Mouse (Mus musculus) mesoderm, embryonic 11.5 days (tissue): Measurements from ENCODE around the gene Ccdc124.
A peak's percentile ranks its signal among the peaks of the same experiment; 100 is the strongest.

Experiments used
- DNase-seq: peaks from one replicate; pipeline ENCODE4 v3.0.0-alpha.2; 2012; ENCODE audit warnings: low read depth, low spot score

Ccdc124 gene

DNA sequence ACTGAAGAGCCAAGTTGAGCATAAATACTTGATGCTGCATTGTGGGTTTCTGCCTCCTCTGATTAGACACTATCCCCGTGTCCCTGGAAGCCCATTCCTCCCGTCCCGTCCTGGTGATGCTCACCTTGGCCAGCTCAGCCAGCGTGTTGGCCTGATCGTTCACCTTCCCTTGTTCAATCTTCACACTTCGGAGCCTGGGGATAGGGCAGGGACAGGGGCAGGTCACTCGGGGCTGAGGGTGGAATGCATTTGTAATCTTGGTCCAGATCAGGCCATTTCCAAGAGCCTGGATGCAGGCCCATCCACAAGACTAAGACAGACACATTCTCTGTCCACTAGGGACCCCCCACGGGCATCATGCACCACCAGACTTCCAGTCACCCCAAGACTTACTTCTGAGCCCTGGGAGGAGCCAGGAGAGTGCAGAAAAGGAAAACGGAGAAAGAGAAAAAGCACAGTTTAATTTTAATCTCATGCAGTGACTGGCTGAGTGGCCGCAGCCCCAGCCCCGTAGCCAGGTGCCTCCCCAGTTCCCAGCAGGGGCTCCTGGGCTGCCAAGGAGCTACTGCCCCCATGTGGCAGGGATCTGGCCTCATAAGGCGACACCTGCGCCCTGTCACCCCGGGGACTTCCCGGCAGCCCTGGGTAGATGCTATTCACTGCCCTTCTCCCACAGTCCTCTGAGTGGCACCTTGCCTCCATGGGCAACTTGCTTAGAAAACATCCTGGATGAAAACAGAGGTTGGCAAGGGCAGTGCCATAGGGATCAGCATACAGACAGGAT lies 27.2 kb downstream of the Ccdc124 start:
- DNase-seq, result no peak

DNA sequence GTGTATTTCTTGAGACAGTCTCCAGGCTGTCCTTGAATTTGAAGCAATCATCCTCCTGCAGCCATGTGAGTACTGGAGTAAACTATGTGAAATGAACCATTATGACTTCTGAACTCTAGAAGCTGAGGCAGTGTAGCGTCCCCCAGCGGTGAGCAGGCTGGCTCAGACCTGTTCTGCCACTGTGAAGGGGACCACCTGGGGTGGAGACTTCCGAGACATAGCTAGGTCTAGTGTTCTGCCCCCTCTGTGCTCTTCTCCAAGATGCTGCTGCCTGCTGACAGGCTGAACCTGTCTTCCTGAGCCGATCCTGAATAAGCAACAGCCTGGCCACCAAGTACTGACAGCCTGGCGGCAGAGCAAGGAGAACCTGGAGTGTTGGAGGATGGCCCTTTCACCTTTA lies 28.6 kb downstream of the Ccdc124 start:
- no peak for DNase-seq

DNA sequence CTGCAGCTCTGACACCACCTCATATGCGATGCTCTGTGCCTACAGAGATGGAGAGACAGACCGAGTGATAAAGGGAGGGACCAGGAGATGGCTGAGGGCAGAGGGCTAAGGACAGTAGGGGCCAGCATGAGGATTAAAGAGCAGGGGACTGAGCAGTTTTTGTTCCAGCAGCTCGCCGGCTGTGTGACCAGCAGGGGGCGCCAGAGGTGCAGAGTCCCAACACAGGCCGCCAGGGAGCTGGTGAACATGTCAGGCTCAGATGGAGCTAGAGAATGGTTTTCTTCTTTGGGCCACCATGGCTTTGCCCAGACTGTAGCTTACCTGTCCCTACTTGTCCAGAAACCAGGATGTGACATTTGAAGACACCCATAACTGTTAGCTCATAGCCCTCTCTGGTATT lies 29.2 kb downstream of the Ccdc124 start:
- DNase-seq, result peak; percentile 89

DNA sequence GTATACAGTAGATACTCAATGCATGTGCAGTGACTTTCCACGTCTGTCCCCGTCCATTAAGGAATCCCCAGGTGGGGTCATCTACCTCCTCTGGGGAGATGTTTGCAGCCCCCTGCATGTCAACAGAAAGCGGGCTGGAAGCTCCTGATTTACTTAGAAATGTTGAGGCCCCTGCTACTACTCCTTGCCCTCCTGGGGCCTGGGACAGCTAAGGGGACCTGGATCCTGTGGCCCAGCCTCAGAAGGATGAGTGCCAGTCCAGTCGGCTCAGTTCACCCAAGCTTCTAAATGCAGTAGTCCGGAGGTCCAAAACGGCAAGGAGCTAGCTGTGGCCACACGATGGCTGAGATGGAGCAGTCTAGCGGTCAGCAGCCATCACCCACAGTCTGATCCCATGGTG lies 29.8 kb downstream of the Ccdc124 start:
- DNase-seq, result no peak

DNA sequence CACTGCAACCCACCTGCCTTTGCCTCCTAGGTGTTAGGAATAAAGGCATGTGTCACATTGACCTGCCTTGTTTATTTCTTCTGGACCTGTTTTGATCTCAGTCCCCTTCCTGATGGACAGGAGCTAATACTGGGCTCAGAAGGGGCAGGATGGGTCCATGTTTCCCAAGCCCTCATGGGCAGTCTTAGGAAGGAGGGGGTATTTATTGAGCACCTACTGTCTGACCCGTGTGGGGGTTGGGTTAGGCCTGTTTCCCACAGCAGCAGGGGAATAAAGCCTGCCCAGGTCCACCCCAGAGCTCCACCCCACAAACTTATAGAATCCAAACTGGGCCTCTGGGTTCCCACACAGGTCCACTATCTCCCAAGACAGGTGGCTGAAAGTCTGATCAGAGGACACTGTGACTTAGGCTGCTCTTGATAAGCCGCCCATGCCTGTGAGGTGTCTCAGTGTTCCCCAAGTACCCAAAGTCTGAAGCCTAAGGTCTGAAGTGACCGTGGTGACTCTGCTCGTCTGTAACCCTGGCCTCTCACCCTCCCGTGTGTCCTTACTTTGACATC lies 30.4 kb downstream of the Ccdc124 start:
- DNase-seq, result no peak

DNA sequence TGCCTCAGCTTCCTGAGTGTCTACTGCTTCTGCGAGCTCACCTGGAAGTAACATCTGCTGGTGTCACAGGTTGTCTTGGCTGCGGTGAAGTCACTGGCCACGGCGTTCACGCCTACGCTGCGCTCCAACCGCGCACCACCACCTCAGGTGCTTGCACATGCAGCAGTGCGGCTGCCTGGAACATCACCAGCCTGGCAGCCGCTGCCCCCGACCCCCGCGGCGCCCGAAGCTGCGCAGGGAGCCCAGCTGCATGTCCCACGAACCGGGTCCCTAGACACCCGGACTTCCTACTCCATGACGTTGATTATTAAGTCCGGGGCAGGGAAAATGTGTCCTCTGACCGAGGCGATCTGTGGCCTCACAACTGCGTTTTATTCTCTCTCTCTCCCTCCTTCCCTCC lies 31.3 kb downstream of the Ccdc124 start:
- no peak for DNase-seq

DNA sequence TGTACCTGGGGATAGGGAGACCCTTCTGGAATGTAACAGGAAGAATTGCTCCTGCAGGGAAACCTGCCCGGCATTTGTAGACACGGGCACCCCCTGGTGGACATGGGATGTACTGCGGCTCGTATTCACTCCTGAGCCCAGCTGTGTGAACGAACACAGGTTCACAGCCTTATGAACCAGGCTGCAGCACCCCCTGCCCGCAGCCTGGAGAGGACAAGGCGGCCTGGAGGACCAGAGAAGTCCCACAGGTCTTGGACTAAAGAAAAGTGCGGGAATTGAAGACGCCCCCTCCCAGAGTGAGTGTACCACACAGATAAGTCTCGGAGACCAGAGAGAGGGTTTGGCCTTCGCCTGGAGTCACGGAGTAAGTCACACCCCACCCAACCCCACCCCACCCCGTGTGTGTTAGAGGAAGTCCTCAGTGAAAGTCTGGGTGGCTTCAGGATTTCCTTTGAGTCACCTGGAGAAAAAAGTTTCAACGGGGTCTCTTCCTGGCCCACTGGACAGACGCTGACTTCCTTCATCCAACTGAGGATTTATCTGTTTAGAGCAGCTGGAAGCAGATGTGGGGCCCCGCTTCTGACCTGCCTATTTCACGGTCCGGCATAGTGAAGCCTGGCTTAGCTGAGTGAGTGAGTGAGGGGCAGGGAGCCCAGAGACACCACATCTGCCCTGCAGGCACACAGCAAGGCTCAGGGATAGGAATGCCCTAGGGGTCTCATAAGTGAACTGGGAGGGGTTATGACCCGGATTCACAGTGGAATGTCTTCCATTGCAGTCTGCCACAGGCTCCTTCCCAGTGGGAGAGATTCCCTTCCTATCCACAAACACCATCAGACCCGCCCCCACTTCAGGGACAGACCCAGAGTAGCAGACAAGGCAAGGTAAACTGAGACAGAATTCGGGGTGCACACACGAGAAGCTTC lies 32.3 kb downstream of the Ccdc124 start:
- DNase-seq, result peak; percentile 90

DNA sequence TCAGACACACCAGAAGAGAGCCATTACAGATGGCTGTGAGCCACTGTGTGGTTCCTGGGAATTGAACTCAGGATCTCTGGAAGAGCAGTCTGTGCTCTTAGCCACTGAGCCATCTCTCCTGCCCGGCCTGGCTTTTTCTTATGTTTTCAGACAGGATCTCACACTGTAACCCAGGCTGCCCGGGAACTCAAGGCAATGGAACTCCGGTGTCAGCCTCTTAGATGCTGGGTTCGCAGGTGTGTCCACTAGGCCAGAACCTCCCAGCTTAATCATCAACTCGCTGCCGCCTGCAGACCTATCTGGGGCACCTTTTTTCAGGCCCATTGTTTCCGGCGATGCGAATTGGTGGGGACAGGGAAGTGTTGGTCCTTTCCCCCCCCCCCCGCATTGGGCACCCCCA lies 33.1 kb downstream of the Ccdc124 start:
- no peak for DNase-seq

DNA sequence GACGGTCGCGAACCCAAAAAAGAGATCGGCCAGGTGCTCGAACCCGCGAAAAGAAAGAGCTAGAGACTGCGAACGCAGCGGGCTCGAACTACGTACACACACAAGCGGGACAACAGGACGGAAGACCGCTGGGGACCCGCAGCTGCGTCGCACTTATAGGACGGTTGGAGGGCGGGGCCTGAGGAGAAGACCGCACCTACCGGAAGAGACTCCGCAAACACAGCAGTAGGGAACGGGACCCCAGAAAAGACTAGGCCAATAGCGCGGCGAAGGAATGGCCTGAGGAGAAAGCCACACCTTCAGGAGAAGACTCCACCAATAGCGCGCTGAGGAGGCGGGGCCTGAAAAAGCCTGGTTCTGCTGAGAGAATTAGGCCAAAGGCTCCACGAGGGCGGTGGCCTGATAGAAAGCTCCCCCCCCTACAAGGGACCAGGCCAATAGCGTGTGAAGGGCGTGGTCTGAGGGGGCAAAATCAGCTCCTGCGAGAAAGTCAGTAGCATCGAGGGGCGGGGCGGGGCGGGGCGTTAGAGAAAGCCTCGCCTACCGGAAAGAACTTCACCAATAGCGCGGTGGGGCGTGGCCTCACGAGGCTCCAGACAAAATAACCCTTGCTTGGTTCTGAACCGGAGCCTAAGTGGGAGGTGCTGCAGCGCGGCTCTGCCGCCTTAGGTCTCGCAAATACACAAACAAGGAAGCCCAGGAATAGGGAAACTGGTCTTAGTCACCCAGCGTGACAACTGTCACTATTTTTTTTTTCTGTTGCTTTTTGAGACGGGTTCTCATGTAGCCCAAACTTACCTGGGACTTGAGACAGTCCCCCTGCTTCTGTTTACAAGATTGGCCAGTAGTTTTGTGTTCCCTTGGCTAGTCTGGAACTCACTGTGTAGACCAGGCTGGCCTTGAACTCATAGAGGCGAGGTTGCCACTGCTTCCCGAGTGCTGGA lies 34.1 kb downstream of the Ccdc124 start, which contains the start of gene Arrdc2:
Arrdc2 (minus strand) TSS at position 313 of the 944 bp plus-strand sequence.
- DNase-seq, result peak; percentile 100

DNA sequence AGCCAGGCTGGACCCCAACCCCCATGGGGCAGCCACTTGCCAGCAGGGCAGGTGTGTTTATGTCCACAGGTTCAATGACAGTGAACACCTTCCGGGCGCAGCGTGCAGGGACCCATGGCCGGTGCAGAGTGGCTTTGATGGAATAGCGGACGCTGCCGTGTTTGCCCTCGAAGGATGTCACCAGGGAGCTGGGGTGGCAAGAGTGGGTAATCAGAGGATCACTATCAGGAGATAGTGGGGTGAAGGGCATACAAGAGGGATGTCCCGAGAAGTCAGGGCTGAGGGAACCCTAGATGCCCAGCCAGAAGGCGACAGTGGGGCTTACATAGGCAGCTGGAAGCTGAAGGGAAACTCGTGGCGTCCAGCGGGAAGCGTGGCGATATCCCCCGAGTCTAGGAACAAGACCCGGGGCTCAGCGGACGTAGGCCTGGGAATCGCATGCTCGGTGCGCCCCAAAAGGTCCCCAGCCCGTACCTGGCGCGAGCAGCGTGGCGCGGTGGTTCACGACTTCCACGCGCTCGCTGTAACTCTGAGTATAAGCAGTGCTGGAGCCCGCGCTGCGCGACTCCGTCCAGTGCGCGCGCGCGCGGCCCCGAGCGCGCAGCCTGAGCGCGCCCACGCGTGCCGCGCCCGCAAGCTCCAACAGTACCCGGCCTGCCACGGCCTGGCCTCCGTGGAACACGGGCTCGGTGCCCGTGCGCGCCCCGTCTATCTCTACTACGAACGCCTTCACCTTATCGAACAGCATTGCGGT lies 34.9 kb downstream of the Ccdc124 start:
- no peak for DNase-seq

DNA sequence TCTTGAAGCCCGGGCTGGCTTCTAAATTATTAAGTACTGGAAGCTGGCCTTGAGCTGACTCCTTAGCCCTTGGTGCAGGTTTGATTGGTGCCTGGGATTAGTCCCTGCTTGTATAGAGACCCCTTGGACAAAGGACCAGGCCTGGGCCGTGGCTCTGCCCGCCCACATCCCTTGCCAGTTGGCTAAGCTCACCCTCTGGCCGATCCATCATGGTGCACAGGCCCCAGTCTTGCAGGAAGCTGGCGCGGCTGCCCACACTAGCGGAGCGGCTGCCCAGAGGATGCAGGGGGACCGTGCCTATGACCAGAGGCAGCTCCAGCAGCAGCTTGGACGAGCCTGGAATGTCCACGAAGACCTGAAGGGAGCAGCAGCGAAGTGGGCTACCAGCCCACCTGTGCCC lies 37.1 kb downstream of the Ccdc124 start:
- no peak for DNase-seq

DNA sequence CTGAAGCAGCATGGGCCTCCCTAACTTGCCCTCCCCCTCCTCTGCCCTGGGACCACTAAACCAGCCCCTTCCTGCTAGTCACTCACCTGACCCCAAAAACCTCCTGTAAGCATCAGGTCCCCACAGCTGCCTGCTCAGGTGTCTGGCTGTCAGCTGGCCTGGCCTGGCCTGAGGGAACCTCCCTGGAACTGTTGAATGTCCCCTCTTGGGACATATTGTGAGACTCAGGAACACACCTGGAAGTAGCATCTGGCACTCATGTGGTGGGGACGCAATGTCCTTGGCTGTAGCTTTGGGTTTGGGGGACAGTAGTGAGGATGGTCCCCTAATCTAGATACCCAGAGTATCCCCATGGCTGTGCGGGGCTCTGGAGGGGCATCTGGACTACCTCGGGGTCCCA lies 39.7 kb downstream of the Ccdc124 start:
- DNase-seq, result no peak

DNA sequence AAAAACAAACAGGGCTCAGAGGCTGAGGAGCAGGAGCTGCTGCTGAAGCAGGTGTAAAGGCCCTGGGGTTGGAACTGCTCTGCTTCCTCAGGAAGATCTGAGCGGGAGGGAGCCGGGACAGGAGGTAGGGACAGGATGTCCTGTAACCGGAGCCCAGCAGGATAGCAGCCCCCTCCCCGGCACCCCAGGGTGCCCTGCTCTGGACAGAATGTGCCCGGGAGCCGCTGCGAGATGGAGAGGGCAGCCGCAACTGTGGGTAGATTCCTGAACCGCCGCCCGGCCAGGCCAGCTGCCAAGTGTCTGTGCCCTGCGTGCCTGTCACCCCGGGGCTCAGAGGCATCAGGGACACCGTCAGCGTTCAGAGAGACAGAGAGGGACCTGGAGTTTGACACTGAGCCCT lies 40.2 kb downstream of the Ccdc124 start:
- no peak for DNase-seq

DNA sequence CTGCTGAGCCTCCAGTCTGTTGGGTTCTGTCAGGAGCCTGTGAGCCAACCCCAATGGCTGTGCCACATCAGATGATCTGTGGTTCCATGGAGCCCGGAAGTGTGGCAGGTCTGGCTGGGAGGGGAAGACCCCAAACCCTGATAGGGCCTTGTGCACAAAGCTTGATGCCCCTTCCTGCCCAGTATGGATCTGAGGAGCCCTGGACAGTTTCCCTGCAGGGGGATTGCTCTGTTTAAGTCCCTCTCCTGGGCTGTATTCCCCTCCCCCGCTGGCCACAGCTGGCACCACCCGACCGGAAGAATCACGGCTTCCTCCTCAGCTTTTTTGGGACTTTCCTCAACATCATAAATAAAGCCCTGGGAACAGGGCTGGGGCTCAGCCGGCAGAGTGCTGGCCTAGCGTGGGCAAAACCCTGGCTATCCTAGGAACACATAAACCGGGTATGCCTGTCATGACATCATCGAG lies 40.7 kb downstream of the Ccdc124 start:
- DNase-seq, result no peak

DNA sequence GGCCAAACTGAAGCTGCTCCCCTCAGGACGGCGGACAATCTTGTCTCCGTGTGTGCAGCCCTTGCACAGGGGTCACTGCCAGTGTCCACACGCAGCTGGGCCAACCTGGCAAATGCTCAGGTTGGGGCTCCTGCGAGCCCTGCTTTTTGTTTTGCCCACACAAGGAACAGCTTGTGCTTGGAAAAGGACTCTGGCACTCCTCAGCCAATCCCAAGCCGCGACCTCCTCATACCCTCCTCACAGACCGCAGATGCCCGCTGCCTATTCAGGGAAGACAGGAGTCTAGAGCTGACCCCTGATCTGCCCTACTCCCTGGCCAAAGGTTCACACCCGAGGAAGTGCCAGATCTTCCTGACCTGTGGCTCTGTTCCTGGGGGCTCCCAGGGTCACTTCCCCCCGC lies 41.4 kb downstream of the Ccdc124 start:
- no peak for DNase-seq

DNA sequence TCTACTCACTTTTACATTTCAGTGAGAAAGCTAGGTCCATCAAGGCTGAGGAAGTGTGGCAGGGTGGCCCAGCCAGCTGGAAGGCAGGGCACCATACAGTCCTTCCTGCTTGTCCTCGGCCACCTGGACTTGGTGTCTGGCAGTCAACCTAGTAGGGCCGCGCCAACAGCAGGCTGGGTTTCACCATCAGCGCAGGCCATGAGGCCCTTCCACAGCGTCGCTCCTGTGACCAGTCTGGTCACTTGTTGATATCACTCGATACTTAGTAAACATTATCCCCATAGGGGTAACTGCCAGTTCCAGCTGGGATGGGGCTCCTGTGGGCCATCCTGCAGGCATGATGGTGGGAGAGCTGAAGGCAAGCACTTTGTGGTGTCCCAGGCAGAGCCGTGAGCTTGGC lies 42.2 kb downstream of the Ccdc124 start:
- DNase-seq, result no peak

DNA sequence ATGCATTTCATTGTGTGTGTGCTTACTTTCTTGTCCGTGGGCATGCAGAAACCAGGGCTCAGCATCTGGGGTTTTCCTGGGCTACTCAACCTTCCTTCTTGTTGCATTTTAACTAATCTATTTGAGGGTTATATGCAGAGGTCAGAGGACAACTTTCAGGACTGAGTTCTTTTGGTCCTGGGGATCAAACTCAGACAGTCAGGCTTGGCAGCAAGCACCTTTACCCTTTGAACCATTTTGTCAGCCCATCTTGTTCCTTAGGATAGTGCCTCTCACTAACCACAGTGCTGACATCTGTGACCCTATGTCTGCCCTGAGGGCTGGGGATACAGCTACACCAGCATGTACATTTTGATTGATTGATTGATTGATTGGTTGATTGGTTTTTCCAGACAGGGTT lies 45.9 kb downstream of the Ccdc124 start:
- DNase-seq, result no peak

DNA sequence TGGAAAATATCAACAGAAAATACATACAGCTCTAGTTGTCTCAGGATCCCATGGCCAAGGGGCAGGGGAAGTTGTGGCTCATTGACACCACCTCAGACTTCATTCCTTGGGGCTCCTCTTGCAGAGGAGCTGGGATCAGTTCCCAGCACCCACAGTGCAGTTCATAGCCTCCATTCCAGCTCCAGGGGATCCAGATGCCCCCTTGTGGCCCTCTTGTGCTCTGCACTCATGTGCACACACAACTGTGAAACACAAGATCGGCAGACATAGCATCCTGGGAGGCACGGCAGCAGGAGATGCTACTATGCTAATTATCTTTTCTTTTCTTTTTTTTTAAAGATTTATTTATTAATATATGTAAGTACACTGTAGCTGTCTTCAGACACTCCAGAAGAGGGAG lies 46.7 kb downstream of the Ccdc124 start:
- DNase-seq, result no peak

DNA sequence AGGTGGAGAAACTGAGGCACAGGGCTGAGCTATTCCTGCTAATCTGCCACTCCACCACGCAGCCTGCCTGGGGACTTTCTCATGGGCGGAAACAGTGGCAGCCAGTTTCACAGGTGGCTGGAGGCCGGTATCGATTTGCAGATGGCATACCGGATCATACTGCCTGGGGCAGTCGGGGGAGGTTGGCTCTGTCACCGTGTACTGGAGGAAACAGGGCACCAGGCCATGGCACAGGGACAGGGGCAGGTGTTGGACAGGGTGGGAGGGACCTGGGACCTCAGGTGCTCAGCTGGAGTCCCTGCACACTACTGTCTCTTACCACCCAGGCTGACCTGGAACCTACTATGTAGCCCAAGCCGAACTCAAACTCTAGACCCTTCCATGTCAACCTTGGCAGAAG lies 47.9 kb downstream of the Ccdc124 start:
- DNase-seq, result no peak

DNA sequence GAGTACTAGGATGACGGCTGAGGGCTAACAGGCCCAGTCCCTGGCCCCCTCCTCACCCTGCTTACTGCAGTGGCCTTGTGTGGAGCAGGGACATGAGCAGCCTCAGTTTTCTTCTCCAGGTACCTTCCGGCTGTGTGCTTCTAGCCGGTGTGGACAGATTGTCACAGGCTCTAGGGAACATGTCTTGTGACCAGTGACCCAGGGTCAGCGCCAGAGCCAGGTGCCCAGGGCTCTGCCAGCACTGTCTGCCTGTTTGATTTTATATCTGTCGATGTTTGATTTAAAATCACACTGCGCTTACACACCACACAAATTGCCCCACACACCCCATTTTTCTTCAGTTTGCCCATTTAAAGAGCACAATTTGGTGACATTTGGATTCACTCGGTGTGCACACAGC lies 49.9 kb downstream of the Ccdc124 start:
- no peak for DNase-seq
